Mouse (Mus musculus) lung, postnatal 0 days (tissue): ENCODE measurements around the gene 9930022D16Rik. TPM values are rescaled to one million over a fixed set of nuclear protein-coding genes. Genes with fewer than 3 reads are reported as not detected.

Experiments used
- ATAC-seq: fragments of 200-750 bp; cut with Nextera tagmentation; 2 replicates; pipeline ENCODE4 v1.8.0; 2017; ENCODE audit warnings: moderate library complexity
- DNase-seq: peaks from one replicate; pipeline ENCODE4 v3.0.0-alpha.2; 2016; ENCODE audit warnings: low spot score
- H3K27ac ChIP-seq: fragments of 300-500 bp; sonication (generic); 2 replicates; pipeline ENCODE4 v1.5.1; 2014; ENCODE audit warnings: antibody characterized with exemption, mild to moderate bottlenecking, low read length, mixed read lengths
- H3K27me3 ChIP-seq: fragments of 300-500 bp; sonication (generic); replicated peaks from 2 replicates; pipeline ENCODE4 v1.6.1; 2014; ENCODE audit warnings: low read length, mixed read lengths; ENCODE audit not compliant: insufficient read depth
- H3K36me3 ChIP-seq: fragments of 300-500 bp; sonication (generic); 2 replicates; pipeline ENCODE4 v1.6.1; 2014; ENCODE audit warnings: low read length, mixed read lengths; ENCODE audit not compliant: insufficient read depth
- H3K4me1 ChIP-seq: fragments of 300-500 bp; sonication (generic); 2 replicates; pipeline ENCODE4 v1.6.1; 2014; ENCODE audit warnings: antibody characterized with exemption, low read depth, low read length, mixed read lengths; ENCODE audit not compliant: insufficient read depth
- H3K4me2 ChIP-seq: fragments of 300-500 bp; sonication (generic); replicated peaks from 2 replicates; pipeline ENCODE4 v1.6.1; 2014; ENCODE audit warnings: low read depth, mild to moderate bottlenecking, low read length, moderate library complexity, mixed read lengths
- H3K4me3 ChIP-seq: fragments of 300-500 bp; sonication (generic); 2 replicates; pipeline ENCODE4 v1.5.1; 2014; ENCODE audit warnings: low read depth, low read length
- H3K9ac ChIP-seq: fragments of 300-500 bp; sonication (generic); replicated peaks from 2 replicates; pipeline ENCODE4 v1.6.1; 2014; ENCODE audit warnings: low read depth, mild to moderate bottlenecking
- H3K9me3 ChIP-seq: fragments of 300-500 bp; sonication (generic); 2 replicates; pipeline ENCODE4 v1.6.1; 2016; ENCODE audit warnings: low read length, mixed read lengths
- CTCF ChIP-seq: IDR thresholded peaks from 2 replicates; pipeline ENCODE4 v1.5.1; 2016; ENCODE audit warnings: antibody characterized with exemption, mild to moderate bottlenecking
- EP300 ChIP-seq: IDR thresholded peaks from 2 replicates; pipeline ENCODE4 v1.6.1; 2016; ENCODE audit warnings: antibody characterized with exemption, mild to moderate bottlenecking, control low read depth
- WGBS: fragments of 180-500 bp; shearing (Covaris S2); extraction: QIAGEN DNeasy Blood & Tissue Kit; methylation state at CpG from one replicate; pipeline ENCODE4 v1.1.7; 2014; 5-methylcytosine and 5-hydroxymethylcytosine counted together
- microRNA-seq: library from miRNA; unstranded; fragments of <30 nt; microRNA quantifications from one replicate; pipeline ENCODE4, GENCODE M21; 2016
- polyA plus RNA-seq: library from polyadenylated mRNA; unstranded; fragments of >200 nt; fragmentation: Nextera tagmentation; extraction: Ambion mirVana; gene quantifications from 2 replicates; pipeline ENCODE4 v1.2.1, GENCODE M21; 2015

9930022D16Rik gene
- polyA plus RNA-seq, 1 experiment from 2014 or later, result 0.07 TPM

DNA sequence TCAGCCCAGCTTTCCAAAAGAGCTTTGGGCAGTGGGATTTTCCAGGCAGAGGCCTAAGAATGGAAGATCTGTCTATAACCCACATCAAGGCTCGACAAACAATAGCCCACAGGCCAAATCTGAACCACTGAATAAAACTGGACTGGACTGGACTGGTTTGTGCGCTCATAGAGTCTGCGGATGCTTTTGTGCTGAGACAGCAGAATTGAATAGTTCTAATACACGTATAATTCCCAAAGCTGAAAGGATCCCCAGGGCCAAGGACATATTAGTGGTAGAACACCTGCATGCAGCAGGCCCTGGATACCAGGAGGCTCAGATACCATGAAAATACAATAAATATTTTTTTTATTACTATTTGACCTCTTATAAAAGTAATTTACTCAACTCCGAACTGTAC is 42.5 kb downstream of the 9930022D16Rik start:
- 90% methylated on average over 5 of the region's 5 CpGs for WGBS
- no peak for TF ChIP-seq EP300
- TF ChIP-seq CTCF, result no peak
- no peak overlapping the region for H3K4me3 ChIP-seq
- no peak for ATAC-seq
- H3K27ac ChIP-seq, result no peak overlapping the region
- no peaks in the 10 kb centered on the region for H3K27me3 ChIP-seq
- H3K9me3 ChIP-seq, result no peaks in the 10 kb centered on the region
- H3K36me3 ChIP-seq, result peaks cover 5% of the 10 kb centered on the region; the same call in 1 of the 2 replicates
- no peak overlapping the region for H3K9ac ChIP-seq
- no peak for DNase-seq
- no peak overlapping the region for H3K4me2 ChIP-seq
- no peaks in the 10 kb centered on the region for H3K4me1 ChIP-seq

DNA sequence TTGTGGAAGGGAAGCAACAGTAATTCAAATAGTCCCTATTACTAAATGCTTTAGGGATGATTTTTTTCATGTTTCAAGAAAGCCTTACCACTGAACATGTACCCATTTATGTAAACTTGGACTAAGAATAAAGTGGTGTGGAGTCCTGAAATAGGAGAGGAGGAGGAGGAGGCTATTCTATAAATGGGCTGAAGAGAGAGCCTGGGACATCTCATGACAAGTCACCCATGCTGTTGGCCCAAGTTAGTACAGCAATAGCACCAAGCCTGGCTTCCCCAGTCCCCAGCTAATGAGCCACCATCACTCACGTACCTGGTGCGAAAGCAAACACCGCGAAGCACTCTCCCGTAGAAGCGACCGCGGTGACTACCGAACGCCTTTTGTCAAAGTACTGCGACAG is 44.4 kb downstream of the 9930022D16Rik start:
- H3K4me3 ChIP-seq, result no peak overlapping the region
- peaks cover 5% of the 10 kb centered on the region; the same call in 1 of the 2 replicates for H3K36me3 ChIP-seq
- DNase-seq, result no peak
- no peak overlapping the region for H3K27ac ChIP-seq
- H3K27me3 ChIP-seq, result no peaks in the 10 kb centered on the region
- no peak overlapping the region for H3K4me2 ChIP-seq
- no peaks in the 10 kb centered on the region for H3K4me1 ChIP-seq
- ATAC-seq, result no peak
- H3K9me3 ChIP-seq, result no peaks in the 10 kb centered on the region
- 97% methylated on average over 11 of the region's 11 CpGs for WGBS
- H3K9ac ChIP-seq, result no peak overlapping the region
- TF ChIP-seq EP300 (no peak), CTCF (no peak)

DNA sequence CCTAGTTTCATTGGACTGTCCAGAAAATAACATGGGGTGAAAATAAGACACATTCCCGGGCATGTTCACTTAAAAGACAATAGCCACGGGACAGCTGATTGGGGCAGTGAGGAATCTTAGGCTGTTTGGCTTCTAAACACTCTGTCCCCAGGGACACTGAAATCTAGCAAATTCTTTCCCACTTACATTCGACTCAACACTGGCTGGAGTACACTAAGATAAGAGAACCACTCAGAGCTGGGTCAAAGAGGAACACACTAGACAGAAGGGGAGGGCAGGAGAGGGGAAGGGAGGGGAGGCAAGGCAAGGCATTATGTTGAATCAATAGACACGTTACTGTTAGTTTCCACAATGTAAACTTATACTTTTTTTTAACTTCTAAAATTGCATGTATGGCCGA is 46.9 kb downstream of the 9930022D16Rik start:
- no peaks in the 10 kb centered on the region for H3K9me3 ChIP-seq
- no peaks in the 10 kb centered on the region for H3K27me3 ChIP-seq
- H3K36me3 ChIP-seq, result no peaks in the 10 kb centered on the region
- H3K4me3 ChIP-seq, result no peak overlapping the region
- no peaks in the 10 kb centered on the region for H3K4me1 ChIP-seq
- no peak overlapping the region for H3K9ac ChIP-seq
- TF ChIP-seq EP300, result 0 out of 2 replicates have a peak, but pooled peaks have one; percentile 51
- no peak for TF ChIP-seq CTCF
- DNase-seq (peak; percentile 72), ATAC-seq (peak; percentile 80)
- no peak overlapping the region for H3K27ac ChIP-seq
- no peak overlapping the region for H3K4me2 ChIP-seq
- WGBS, result 29% methylated on average over 5 of the region's 5 CpGs

DNA sequence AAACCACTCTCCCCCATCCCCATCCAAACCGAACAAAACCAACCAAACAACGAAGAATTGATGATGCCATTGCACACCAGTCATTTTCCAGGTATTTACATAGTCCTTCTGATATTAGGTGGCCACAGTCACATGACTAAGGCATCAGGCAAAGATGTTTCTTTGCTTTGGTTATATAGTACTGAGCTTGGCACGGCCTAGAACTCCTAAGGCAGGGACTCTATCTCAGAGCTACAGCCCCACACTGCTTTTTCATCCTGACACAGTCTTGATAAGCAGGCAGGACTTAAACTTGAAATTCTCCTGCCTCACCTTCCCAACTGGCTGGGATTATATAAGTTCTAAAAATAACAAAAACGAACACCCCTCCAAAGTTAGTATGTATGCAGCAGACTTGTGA is 51.4 kb downstream of the 9930022D16Rik start:
- Histone ChIP-seq H3K4me1 (no peaks in the 10 kb centered on the region), H3K36me3 (no peaks in the 10 kb centered on the region), H3K27ac (no peak overlapping the region), H3K9ac (no peak overlapping the region), H3K4me3 (no peak overlapping the region), H3K9me3 (no peaks in the 10 kb centered on the region), H3K27me3 (no peaks in the 10 kb centered on the region), H3K4me2 (no peak overlapping the region)
- WGBS, result 87% methylated on average over 4 of the region's 4 CpGs
- TF ChIP-seq EP300 (no peak), CTCF (no peak)
- DNase-seq, result no peak
- no peak for ATAC-seq

DNA sequence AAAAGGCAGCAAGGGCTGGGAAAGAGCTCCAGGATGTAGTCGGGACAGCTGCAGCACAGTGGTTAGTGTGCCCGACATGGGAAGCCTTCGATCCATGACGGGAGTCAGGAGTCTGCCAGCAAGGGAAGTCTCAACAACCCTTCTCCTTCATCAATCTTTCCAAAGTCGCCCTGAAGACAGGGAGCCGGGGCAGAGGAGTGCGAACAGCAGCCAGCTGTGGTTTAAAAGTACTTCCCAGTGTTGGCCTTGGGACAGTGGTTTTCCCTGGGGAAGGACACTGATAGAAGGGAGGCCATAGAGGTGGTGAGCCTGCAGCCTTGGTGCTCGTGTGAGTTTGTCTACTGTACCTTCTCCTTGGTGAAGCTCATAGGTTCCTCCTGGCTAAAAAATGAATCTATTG is 53.3 kb downstream of the 9930022D16Rik start:
- H3K4me2 ChIP-seq, result no peak overlapping the region
- H3K9ac ChIP-seq, result no peak overlapping the region
- no peak for DNase-seq
- 44% methylated on average over 8 of the region's 8 CpGs for WGBS
- no peak overlapping the region for H3K4me3 ChIP-seq
- no peaks in the 10 kb centered on the region for H3K36me3 ChIP-seq
- no peaks in the 10 kb centered on the region for H3K27me3 ChIP-seq
- ATAC-seq, result no peak
- TF ChIP-seq CTCF (no peak), EP300 (no peak)
- no peaks in the 10 kb centered on the region; the same call in 1 of the 2 replicates for H3K4me1 ChIP-seq
- no peaks in the 10 kb centered on the region for H3K9me3 ChIP-seq
- no peak overlapping the region for H3K27ac ChIP-seq

DNA sequence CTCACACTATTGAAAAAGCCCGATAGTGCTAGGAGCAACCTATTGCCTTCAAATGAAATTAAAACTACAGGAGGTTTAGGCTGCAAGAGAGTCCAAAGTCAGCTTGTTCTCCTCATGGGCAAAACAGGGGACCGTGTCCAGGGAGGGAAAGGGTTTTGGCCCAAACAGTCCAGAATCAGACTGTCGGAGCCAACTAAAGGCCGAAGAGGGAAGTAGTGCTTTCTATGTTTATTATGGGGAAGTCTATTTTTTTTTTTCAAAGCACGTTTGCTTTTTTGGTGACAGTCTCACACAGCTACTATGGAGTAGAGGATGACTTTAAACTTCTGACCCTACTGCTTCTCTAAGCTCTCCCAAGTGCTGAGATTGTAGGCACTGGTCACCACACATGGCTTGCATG is 54.4 kb downstream of the 9930022D16Rik start:
- WGBS, result 53% methylated on average over 5 of the region's 5 CpGs

More for the DNA sequence above, 54.4 kb downstream of the 9930022D16Rik start:
- Histone ChIP-seq H3K27ac (no peak overlapping the region), H3K9me3 (no peaks in the 10 kb centered on the region), H3K9ac (no peak overlapping the region), H3K36me3 (no peaks in the 10 kb centered on the region), H3K4me1 (peaks cover 4% of the 10 kb centered on the region; the same call in 1 of the 2 replicates), H3K27me3 (no peaks in the 10 kb centered on the region), H3K4me3 (no peak overlapping the region), H3K4me2 (no peak overlapping the region)
- DNase-seq (no peak), ATAC-seq (no peak)
- TF ChIP-seq EP300 (no peak), CTCF (no peak)

Small RNAs within 50 kb of the gene (microRNA-seq; reads per million reads assigned to microRNA genes)
- gene Gm25540, result not detected

Other genes with a start within 250 kb of the 9930022D16Rik start
- gene Rgs9, start 115.8 kb upstream of the 9930022D16Rik start, polyA plus RNA-seq, result 3.0 TPM in 2 replicates
- 57.7 and 69.7 TPM in 2 replicates for gene Gna13, start 51.1 kb upstream of the 9930022D16Rik start, polyA plus RNA-seq
- gene Amz2, start 12.0 kb downstream of the 9930022D16Rik start, polyA plus RNA-seq, result 23.6 and 28.8 TPM in 2 replicates
- 6.6 and 7.1 TPM in 2 replicates for gene Arsg, start 59.5 kb downstream of the 9930022D16Rik start, polyA plus RNA-seq
- 1.8 and 2.3 TPM in 2 replicates for gene Slc16a6, start 59.7 kb downstream of the 9930022D16Rik start, polyA plus RNA-seq
- gene Wipi1, start 198.1 kb downstream of the 9930022D16Rik start, polyA plus RNA-seq, result 51.4 and 65.1 TPM in 2 replicates
- gene Prkar1a, start 235.5 kb downstream of the 9930022D16Rik start, polyA plus RNA-seq, result 305 TPM in 2 replicates